Mouse (Mus musculus) C2C12 (cell line): ENCODE data around the gene Dedd2.

Experiments used
- CEBPB ChIP-seq: IDR thresholded peaks from one replicate; pipeline ENCODE4 v1.6.1; 2011; ENCODE audit warnings: low read depth, mild to moderate bottlenecking, control low read depth, moderate library complexity
- CTCF ChIP-seq: IDR thresholded peaks from one replicate; pipeline ENCODE4 v1.5.1; 2011; ENCODE audit not compliant: control insufficient read depth, insufficient read depth, insufficient read length
- FOSL1 ChIP-seq: IDR thresholded peaks from one replicate; pipeline ENCODE4 v1.8.0; 2011; ENCODE audit warnings: mild to moderate bottlenecking, low read length; ENCODE audit not compliant: poor library complexity, insufficient read depth, severe bottlenecking
- MAX ChIP-seq: IDR thresholded peaks from one replicate; pipeline ENCODE4 v1.6.1; 2011; ENCODE audit warnings: mild to moderate bottlenecking, control low read depth
- MYOD1 ChIP-seq: IDR thresholded peaks from one replicate; pipeline ENCODE4 v1.6.1; 2011; ENCODE audit warnings: low read depth; ENCODE audit not compliant: control insufficient read depth, insufficient read length
- MYOG ChIP-seq: IDR thresholded peaks from one replicate; pipeline ENCODE4 v1.6.1; 2011; ENCODE audit not compliant: control insufficient read depth, insufficient read length; ENCODE audit errors: extremely low read depth
- USF1 ChIP-seq: IDR thresholded peaks from one replicate; pipeline ENCODE4 v1.6.1; 2011; ENCODE audit warnings: low read depth, mild to moderate bottlenecking, control low read depth, moderate library complexity

DNA sequence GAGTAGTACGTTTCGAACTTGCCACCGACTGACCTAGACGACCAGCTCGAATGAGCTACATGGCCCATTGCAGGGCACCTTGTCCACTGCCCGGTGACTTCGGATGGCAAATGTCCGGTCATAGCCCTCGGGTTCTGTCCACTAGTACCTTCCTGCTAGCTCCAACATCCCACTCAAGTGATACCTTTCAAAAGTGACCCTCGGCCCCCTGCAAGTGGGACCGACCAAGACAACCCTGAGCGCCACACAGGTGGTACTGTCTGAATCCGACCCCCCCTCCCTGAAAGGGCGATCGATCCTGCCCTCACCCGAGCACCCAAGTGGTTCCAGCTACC is 1.0 kb downstream of the Dedd2 start:
- no peak for TF ChIP-seq CTCF
- no peak for TF ChIP-seq USF1
- no peak for TF ChIP-seq MYOD1
- no peak for TF ChIP-seq MAX
- TF ChIP-seq CEBPB = no peak
- TF ChIP-seq FOSL1 = no peak
- no peak for TF ChIP-seq MYOG
